Mouse (Mus musculus): ENCODE measurements around the gene Trim27. TPM values are rescaled to one million over a fixed set of nuclear protein-coding genes. Genes with fewer than 3 reads are reported as not detected.

Trim27 gene
- total RNA-seq, 1 experiment, result 128 TPM

- Histone ChIP-seq H3K27ac (ENCODE audit: insufficient read depth, low read depth, low read length, poor library complexity, severe bottlenecking) (no peak overlapping the region), H3K36me3 (ENCODE audit: control insufficient read depth, insufficient read depth, low read length, poor library complexity, severe bottlenecking) (no peaks in the 10 kb centered on the region), H3K9me3 (ENCODE audit: control insufficient read depth, insufficient read depth, low read depth, low read length) (no peaks in the 10 kb centered on the region), H3K4me3 (ENCODE audit: insufficient read depth in 1 of 2, low read depth in 1 of 2, low read length in 2 of 2, poor library complexity in 1 of 2, severe bottlenecking in 1 of 2) (no peak overlapping the region), H3K9ac (ENCODE audit: insufficient read depth, low read depth, low read length, poor library complexity, severe bottlenecking) (no peak overlapping the region), H3K4me1 (ENCODE audit: control insufficient read depth in 2 of 2, insufficient read depth in 2 of 2, low read length in 2 of 2, poor library complexity in 1 of 2) (peaks cover 0 to 2% of the 10 kb centered on the region in 2 experiments; a peak in 1 of 4 replicates)
- DNase-seq (ENCODE audit: low read depth, low spot score), result no peak
- TF ChIP-seq HCFC1 (IDR thresholded peaks at IDR 0.05; ENCODE audit: borderline replicate concordance, insufficient read depth, low read length) (no peak), MAFK (IDR thresholded peaks at IDR 0.05; ENCODE audit: insufficient read depth, low read depth, low read length) (no peak), ZNF384 (IDR thresholded peaks at IDR 0.05; ENCODE audit: low read depth, low read length) (no peak), ZC3H11A (IDR thresholded peaks at IDR 0.05; ENCODE audit: borderline replicate concordance, low read depth, low read length) (no peak), CHD2 (IDR thresholded peaks at IDR 0.05; ENCODE audit: low read depth, low read length) (no peak)
- in situ Hi-C loops (cut with MboI; ENCODE audit: low sequenced_read_pairs in 2 of 2, unreplicated experiment in 2 of 2), result no loop called here
Observed at GRCm38 (mm10) chr13:21244089-21244488, 64.8 kb downstream of the Trim27 start.

Other genes starting within 250 kb of the Trim27 start
- not detected in 2 replicates for gene Olfr1370, start 104.5 kb upstream of the Trim27 start, total RNA-seq (2012; rRNA removed)
- gene Olfr1369-ps1, start 68.0 kb upstream of the Trim27 start, total RNA-seq (2012; rRNA removed), result 0.11 and 0.22 TPM in 2 replicates
- not detected in 2 replicates for gene Olfr263, start 49.8 kb upstream of the Trim27 start, total RNA-seq (2012; rRNA removed)
- not detected in 2 replicates for gene Olfr1368, start 33.6 kb upstream of the Trim27 start, total RNA-seq (2012; rRNA removed)
- gene Gpx5, start 113.3 kb downstream of the Trim27 start, total RNA-seq (2012; rRNA removed), result not detected in 2 replicates
- 2.1 and 2.2 TPM in 2 replicates for gene Gpx6, start 132.7 kb downstream of the Trim27 start, total RNA-seq (2012; rRNA removed)
- gene Olfr1367, start 167.5 kb downstream of the Trim27 start, total RNA-seq (2012; rRNA removed), result not detected in 2 replicates
- gene Zscan12, start 183.4 kb downstream of the Trim27 start, total RNA-seq (2012; rRNA removed), result 7.1 and 10.4 TPM in 2 replicates
- gene Zkscan3, start 223.3 kb downstream of the Trim27 start, total RNA-seq (2012; rRNA removed), result 20.4 and 21.7 TPM in 2 replicates

All from ES-E14 (cell line).